Mouse (Mus musculus) layer of hippocampus, postnatal 36 days (tissue): ENCODE results near the gene Iqgap2. TPM values are rescaled to one million over a fixed set of nuclear protein-coding genes. Genes with fewer than 3 reads are reported as not detected.
A peak's percentile ranks its signal among the peaks of the same experiment; 100 is the strongest.

Source experiments
- DNase-seq, 2 experiments: peaks; one replicate each; pipeline ENCODE4 v3.0.0; 2022
- total RNA-seq, 2 experiments: library from RNA; stranded (reverse); gene quantifications; 2 replicates each; pipeline ENCODE4 v1.2.3; 2021

Gene Iqgap2
- total RNA-seq, 2 experiments from 2014 or later: 86.9 to 92.4 TPM

- no peak for DNase-seq
These were observed 63.1 kb downstream of the Iqgap2 start for GRCm38 (mm10) chr13:95828616-95829015.

DNA sequence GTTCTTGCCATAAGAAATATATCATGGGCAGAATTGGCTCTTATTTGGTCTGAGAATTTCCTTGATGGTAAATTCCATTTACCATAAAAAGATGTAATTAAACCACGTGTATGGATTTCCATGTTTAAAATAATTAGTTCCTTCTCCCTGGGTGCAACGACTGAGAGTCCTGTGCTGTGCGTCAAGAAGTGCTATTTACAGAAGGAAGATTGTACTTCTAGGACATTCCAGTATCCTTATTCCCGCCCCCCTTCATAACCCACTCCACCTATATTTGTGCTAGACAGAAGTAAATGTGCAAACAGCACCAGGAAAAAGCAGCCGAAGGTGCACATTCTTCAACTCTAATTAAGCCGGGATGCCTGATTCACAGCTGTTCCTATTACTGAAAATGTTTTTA lies 65.5 kb downstream of the Iqgap2 start:
- DNase-seq: no peak

- DNase-seq: no peak
These were observed 68.8 kb downstream of the Iqgap2 start for GRCm38 (mm10) chr13:95822918-95823317.

DNA sequence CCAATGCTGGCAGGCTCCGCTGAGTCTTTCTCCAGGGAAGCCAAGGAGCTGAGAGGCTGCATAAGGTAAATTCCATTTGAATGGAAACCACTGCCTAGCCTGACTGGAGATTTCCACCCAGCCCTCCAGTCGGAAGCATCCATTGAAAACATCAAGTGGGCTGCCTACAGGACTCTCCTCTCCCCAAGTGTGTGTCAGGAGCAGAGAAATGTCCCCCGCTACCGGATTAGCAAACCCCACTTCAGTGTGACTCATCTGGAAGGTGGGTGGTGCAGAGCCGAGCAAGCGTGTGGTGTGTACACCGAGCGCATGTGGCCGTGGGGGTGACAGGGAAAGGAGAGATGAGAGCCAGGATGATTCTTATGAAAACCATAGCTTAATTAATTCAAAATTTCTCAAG lies 71.7 kb downstream of the Iqgap2 start:
- peak; percentile 71 to 75 for DNase-seq

GRCm38 (mm10) chr13:95818941-95819340 lies 72.8 kb downstream of the Iqgap2 start:
- no peak for DNase-seq

DNA sequence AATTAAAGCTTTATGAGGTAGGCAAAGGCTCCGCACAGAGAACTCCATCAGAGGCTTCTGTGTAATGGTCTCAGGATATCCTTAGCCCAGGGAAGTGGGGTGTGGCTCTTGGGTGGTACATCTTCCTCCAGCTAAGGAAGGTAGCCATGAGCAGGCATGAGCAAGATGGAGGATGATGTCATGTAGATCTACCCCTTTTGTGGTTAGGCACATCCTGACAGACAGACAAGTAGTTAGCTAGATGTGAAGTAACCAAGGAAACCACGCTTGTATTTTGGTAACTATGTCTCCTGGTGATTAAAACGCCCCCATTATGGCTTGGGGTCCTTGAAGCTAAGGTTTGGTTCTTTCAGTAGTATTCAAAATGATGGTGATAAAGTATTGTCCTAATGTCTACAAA lies 78.1 kb downstream of the Iqgap2 start:
- DNase-seq: no peak

- peak; percentile 29 to 39 for DNase-seq
These were observed 80.9 kb downstream of the Iqgap2 start for GRCm38 (mm10) chr13:95810796-95811195.

DNA sequence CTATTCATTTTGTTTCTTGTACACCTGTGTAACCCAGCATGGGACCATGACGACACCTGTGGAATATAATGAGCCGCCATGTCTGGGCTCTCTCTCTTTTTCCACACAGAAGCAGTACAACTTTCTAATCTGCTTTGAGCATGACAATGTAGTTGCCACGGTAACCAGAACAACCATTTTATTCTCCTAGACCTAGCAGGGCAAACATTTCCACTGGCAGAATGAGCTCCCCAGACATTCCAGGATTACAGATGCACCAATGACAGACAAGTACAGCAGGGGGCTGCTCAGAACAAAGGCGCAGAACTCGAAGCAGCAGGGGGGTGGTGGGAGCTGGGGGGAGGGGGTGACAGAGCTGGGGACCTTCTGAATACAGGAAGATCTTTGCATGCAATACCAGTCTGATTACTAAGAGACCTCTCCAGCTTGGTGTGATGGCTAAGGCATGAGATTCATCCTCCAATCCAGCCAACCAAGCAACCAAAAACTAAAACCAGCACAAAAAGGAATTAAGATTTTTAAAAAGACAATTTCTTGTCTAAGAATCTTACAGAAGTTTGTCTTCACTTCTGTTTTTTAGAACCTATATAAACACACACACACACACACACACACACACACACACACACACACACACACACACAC lies 84.5 kb downstream of the Iqgap2 start:
- no peak for DNase-seq

DNA sequence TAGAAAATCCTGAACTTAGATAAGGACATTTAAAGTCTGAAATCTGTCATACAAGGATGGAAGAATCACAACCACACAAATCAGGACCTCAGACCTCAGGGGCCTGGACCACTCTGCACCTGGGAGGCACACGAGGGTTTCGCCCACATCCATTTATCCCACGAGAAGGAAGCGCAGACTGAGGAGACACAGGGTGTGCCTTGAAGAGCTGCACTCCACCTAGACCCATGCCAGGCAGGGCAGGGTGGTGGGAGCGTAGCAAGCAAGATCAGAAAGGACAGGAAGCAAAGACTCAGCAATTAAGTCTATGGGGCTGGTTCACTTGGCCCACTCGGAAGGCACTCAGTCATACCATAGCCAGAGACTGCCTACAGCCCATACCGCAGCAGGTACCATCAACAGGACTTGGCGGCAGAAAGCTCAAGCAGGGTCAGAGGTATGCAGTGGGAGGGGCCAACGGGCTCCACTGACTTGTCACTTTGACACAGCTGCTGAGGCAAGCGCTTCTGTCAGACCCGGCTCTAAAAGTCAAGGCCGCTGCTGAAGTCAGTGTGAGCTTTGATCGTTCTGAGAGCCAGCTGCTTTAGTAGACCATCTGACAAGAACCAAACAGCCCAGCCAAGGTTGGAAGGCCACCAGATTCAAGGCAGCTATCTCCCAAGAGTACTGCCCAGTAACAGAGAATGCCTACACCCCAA lies 86.1 kb downstream of the Iqgap2 start:
- DNase-seq: no peak

DNA sequence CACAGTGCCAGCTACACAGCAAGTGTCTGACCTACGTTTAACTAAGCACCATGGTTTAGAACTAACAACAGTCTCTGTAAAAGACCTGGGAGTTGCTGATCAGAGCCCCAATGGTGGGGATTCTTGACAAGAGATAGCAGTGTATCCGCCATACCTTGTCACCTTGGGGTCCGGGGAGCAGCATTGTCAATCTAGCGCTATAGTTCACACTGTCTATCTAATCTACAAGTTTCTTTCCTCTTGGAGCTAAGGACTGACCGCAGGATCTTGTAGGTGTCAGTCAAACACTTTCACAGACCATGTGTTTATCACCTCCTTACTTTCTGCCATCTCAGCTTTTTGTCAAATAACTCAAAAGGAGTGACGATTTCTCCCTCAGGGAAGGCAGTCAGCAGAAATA lies 87.6 kb downstream of the Iqgap2 start:
- no peak for DNase-seq

DNA sequence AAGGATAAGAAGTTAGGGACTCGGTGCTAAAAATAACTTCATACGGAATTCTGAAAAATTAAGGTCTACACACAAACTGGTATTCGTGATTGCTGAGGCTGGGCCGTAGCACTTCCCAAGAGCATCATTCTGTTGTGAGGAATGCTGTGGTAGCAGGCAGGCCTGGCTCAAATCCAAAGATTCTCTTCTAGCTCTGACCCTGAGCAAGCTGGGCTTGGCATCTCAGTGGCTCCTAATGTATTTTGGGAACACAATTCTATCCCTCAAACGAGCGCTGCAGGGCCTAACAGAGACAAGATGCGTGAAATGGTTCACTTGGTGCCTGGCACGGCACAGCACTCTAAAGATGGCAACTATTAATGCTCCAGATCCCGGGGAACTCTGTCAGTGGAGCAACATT lies 90.8 kb downstream of the Iqgap2 start:
- DNase-seq: no peak

- no peak for DNase-seq
These were observed 92.4 kb downstream of the Iqgap2 start for GRCm38 (mm10) chr13:95799322-95799721.

GRCm38 (mm10) chr13:95798721-95799120 lies 93.0 kb downstream of the Iqgap2 start:
- DNase-seq: no peak

DNA sequence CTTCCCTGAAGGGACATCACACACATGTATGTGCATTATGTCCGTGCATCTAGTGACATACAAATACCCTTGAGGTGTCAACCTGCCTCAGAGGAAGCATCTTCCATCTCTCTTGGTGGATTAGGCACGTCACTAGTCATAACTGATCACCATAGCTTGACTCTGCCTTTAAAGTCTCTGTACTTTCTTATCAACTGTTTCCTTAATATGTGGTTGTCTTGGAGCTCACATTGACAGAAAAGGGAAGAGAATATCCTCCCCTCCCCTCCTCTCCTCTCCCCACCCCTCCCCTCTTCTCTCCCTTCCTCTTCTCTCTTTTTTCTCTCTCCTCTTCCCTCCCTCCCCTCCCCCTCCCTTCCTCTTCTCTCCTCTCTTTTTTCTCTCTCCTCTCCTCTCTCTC lies 94.2 kb downstream of the Iqgap2 start:
- no peak for DNase-seq

GRCm38 (mm10) chr13:95794346-95794745 lies 97.4 kb downstream of the Iqgap2 start:
- no peak for DNase-seq

DNA sequence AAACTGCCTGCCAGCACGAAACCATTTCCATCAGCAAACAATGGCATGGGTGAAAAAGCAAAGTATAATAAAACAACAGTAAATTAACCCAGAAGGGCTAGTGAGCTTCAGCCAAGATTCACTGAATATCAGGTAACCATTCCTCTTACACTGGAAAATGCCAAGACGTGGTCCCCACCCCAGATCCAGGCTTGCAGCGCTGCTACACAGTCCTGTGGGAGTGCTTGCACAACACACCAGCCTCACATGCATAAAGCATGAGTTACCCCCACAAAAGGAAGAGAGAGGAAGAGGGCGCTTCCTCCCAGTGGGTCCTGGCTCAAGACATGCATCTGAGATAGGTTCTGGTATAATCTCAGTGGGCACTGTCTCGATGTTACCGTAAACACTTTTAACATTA lies 100.8 kb downstream of the Iqgap2 start:
- no peak for DNase-seq

- peak in 1 of 2 experiments; percentile 9 for DNase-seq
These were observed 102.9 kb downstream of the Iqgap2 start for GRCm38 (mm10) chr13:95788631-95789376.

- no peak for DNase-seq
These were observed 108.8 kb downstream of the Iqgap2 start for GRCm38 (mm10) chr13:95782969-95783332.

DNA sequence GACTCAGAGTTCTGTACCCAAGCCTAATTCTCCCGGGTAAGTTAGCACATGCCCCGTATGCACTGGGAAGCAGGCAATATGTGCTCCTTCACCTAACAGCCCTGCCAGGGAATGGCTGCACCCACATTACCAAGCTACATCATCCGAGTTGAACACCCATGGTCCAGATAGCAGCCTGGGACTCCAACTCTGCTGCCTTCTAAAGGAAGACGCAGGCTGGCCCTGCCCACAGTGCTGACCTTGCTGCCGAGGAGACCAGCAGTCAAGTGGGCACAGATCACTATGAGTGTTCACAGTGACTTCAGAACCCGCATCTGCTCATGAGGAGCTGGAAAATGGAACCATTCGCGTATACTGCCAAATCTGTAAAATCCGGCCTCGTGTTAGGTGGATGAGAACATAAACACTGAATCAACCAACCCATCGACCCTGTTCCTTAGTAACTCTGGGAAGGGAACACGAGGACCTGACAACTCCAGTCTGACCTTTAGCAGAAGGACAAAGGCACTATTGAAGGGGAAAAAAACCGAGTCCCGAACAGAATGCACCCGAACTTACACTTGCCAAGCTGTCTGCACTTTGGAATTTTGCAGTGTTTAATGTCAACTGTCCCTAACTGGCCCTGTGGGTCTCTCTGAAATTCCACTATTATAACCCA lies 109.3 kb downstream of the Iqgap2 start:
- peak in 1 of 2 experiments; percentile 6 for DNase-seq

DNA sequence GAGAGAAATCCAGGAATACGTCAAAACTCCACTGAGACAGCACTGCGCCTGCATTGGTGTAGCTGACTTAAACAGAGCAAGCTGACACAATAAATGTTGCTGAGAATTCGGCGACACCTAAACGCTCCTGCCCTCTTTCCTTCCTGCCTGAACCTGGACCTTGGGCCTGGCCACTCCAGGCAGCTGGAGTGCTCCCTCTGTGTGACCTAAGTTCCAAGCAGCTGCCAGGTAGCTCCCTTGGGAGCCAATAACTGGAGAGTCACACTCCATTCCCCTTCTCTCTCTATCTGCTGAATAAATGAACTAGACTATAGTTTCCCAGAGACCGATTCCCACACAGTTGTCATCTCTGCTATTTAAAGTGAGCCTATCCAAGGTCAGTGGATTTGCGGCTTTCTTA lies 111.7 kb downstream of the Iqgap2 start:
- no peak for DNase-seq

DNA sequence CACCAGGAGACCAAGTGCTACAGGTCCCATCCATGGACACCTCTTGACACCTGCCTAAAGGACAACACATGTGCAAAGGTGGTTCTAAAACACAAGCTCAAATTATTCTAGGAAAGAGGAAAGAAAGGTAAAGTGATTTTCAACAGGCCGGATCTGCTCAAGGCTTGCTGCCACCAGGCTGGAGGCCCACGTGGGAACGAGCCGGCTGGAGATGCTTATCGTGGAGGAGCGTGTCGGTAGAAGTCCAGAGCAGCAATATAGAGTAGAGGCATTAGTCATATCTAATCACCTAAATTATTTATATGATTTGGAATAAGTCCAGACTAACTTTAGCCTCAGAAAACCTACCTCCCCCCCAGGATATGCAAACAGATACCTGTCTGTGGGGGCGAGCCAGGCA lies 112.5 kb downstream of the Iqgap2 start:
- no peak for DNase-seq

GRCm38 (mm10) chr13:95778761-95779161 lies 113.0 kb downstream of the Iqgap2 start:
- no peak for DNase-seq
